Mouse (Mus musculus) megakaryocyte, embryonic 14.5 days (primary cell): ENCODE measurements around the gene Trim28.

Experiments used
- FLI1 ChIP-seq: IDR thresholded peaks from 2 replicates; pipeline ENCODE4 v1.6.1; 2012; ENCODE audit warnings: low read length, inconsistent platforms, mixed read lengths
- GATA1 ChIP-seq: IDR thresholded peaks from 3 replicates; pipeline ENCODE4 v1.6.1; 2012; ENCODE audit warnings: mixed read lengths, low read length, inconsistent platforms, borderline replicate concordance

GRCm38 (mm10) chr7:12957511-12957910 lies 41.4 kb upstream of the Trim28 start:
- TF ChIP-seq GATA1 (no peak), FLI1 (no peak)
